Mouse (Mus musculus) midbrain, embryonic 16.5 days (tissue): ENCODE measurements around the gene Slc32a1. TPM values are rescaled to one million over a fixed set of nuclear protein-coding genes. Genes with fewer than 3 reads are reported as not detected.

ENCODE experiments used
- ATAC-seq: fragments of 200-750 bp; cut with Nextera tagmentation; 2 replicates; pipeline ENCODE4 v1.8.0; 2017; ENCODE audit warnings: moderate TSS enrichment
- H3K27ac ChIP-seq: fragments of 300-500 bp; sonication (generic); 2 replicates; pipeline ENCODE4 v1.5.1; 2014; ENCODE audit warnings: mild to moderate bottlenecking, low read length, mixed read lengths
- H3K27me3 ChIP-seq: fragments of 300-500 bp; sonication (generic); 2 replicates; pipeline ENCODE4 v1.6.1; 2014; ENCODE audit warnings: low read depth, low read length, mixed read lengths; ENCODE audit not compliant: control insufficient read depth, insufficient read depth
- H3K36me3 ChIP-seq: fragments of 300-500 bp; sonication (generic); 2 replicates; pipeline ENCODE4 v1.6.1; 2014; ENCODE audit warnings: mild to moderate bottlenecking, low read length, moderate library complexity, mixed read lengths; ENCODE audit not compliant: control insufficient read depth, insufficient read depth
- H3K4me1 ChIP-seq: fragments of 300-500 bp; sonication (generic); 2 replicates; pipeline ENCODE4 v1.6.1; 2014; ENCODE audit warnings: mild to moderate bottlenecking, low read length, mixed read lengths; ENCODE audit not compliant: control insufficient read depth, insufficient read depth
- H3K4me2 ChIP-seq: fragments of 300-500 bp; sonication (generic); 2 replicates; pipeline ENCODE4 v1.6.1; 2014; ENCODE audit warnings: mild to moderate bottlenecking, low read length, mixed read lengths
- H3K4me3 ChIP-seq: fragments of 300-500 bp; sonication (generic); 2 replicates; pipeline ENCODE4 v1.5.1; 2014; ENCODE audit warnings: low read depth, mild to moderate bottlenecking, low read length, moderate library complexity, mixed read lengths
- H3K9ac ChIP-seq: fragments of 300-500 bp; sonication (generic); 2 replicates; pipeline ENCODE4 v1.6.1; 2014; ENCODE audit warnings: low read depth, low read length, mixed read lengths
- H3K9me3 ChIP-seq: fragments of 300-500 bp; sonication (generic); replicated peaks from 2 replicates; pipeline ENCODE4 v1.6.1; 2014; ENCODE audit warnings: mild to moderate bottlenecking, low read length, mixed read lengths; ENCODE audit not compliant: control insufficient read depth, poor library complexity, severe bottlenecking
- WGBS: fragments of 180-500 bp; shearing (Covaris S2); extraction: QIAGEN DNeasy Blood & Tissue Kit; methylation state at CpG from one replicate; pipeline ENCODE4 v1.1.7; 2014; 5-methylcytosine and 5-hydroxymethylcytosine counted together
- polyA plus RNA-seq: library from polyadenylated mRNA; unstranded; fragments of >200 nt; fragmentation: Nextera tagmentation; extraction: Ambion mirVana; gene quantifications from 2 replicates; pipeline ENCODE4 v1.2.1, GENCODE M21; 2015

Gene Slc32a1
- polyA plus RNA-seq, 1 experiment from 2014 or later, result 8.6 TPM

GRCm38 (mm10) chr2:158616296-158616695, 5.7 kb downstream of the Slc32a1 start:
- Histone ChIP-seq H3K27ac (peak overlapping the region; percentile 80), H3K4me3 (peak overlapping the region; percentile 53), H3K4me1 (no peaks in the 10 kb centered on the region; the same call in 1 of the 2 replicates), H3K9me3 (no peaks in the 10 kb centered on the region), H3K36me3 (no peaks in the 10 kb centered on the region), H3K9ac (peak overlapping the region; percentile 56), H3K4me2 (peak overlapping the region; percentile 54), H3K27me3 (peaks cover 20% of the 10 kb centered on the region)
- peak; percentile 72 for ATAC-seq
- WGBS, result 2% methylated on average over 12 of the region's 12 CpGs

DNA sequence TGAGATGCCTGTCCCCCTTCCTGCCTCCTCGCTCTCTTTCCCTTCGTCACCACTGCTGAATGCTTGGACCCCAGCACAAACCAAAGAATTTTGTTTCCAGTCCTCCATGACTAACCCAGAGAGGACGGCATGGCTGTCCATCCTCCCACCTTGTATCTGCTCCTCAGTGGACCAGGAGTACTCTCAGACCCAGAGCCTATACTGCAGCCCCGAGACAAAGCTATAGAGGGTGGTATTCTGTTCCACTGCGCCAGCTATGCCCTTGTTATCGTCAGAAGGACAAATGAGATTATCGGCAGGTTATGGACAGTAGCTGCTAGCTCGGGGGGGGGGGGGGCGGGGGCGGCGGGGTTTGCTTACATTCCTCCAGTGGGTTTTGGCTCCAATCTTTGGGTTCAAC, 6.2 kb downstream of the Slc32a1 start:
- Histone ChIP-seq H3K36me3 (no peaks in the 10 kb centered on the region), H3K4me2 (peak overlapping the region; percentile 54), H3K27ac (peak overlapping the region; percentile 80), H3K9me3 (no peaks in the 10 kb centered on the region), H3K9ac (peak overlapping the region; percentile 37; the same call in 1 of the 2 replicates), H3K27me3 (peaks cover 20% of the 10 kb centered on the region), H3K4me3 (peak overlapping the region; percentile 53), H3K4me1 (no peaks in the 10 kb centered on the region; the same call in 1 of the 2 replicates)
- no peak for ATAC-seq
- 10% methylated on average over 11 of the region's 11 CpGs for WGBS

DNA sequence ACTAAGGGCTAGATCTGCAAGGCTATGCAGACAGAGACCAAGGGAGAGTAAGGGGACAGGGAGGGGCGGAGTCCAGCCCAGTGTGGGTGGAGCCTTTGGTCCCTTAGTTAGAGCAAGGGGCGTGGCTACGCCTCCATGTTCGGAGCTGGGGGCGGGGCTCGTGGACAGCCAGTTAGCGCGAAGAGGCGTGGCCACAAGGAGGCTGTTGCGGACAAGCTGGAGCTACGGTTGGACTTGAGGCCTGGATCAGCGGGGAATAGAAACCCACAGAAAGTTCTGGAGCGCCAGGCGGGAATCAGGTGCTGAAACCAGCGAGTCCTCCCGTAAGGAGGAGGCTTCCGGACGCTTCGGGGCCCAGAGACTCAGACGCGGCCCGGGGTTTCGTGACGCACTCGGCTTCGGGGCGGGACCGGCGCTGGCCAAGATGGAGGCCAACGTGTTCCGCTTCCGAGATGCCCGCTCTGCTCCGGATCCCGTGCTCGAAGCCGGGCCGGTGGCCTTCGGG, 14.2 kb downstream of the Slc32a1 start, which contains the start of gene Actr5:
Actr5 (plus strand) TSS at position 171 of the 505 bp plus-strand sequence.
- Histone ChIP-seq H3K27me3 (peaks cover 1% of the 10 kb centered on the region), H3K36me3 (peaks cover 11% of the 10 kb centered on the region; the same call in 1 of the 2 replicates), H3K4me1 (peaks cover 15% of the 10 kb centered on the region), H3K4me2 (peak within 1 kb of the TSS; percentile 67), H3K4me3 (peak within 1 kb of the TSS; percentile 65), H3K9ac (peak within 1 kb of the TSS; percentile 83), H3K9me3 (no peaks in the 10 kb centered on the region), H3K27ac (peak within 1 kb of the TSS; percentile 88)
- ATAC-seq, result peak; percentile 92
- WGBS, result under 1% methylated on average over 39 of the region's 39 CpGs

DNA sequence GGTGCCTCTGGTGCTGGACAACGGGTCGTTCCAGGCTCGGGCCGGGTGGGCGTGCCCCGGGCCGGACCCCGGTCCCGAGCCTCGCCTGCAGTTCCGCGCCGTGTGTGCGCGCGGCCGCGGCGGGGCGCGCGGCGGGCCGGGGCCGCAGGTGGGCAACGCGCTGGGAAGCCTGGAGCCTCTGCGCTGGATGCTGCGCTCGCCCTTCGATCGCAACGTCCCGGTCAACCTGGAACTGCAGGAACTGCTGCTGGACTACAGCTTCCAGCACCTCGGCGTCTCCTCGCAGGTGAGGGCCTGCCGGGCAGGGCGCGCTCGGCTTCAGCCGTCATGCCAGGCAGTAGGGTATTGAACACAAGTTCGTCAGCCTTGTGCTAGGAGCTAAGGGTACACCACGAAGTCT, 14.7 kb downstream of the Slc32a1 start:
- WGBS, result under 1% methylated on average over 43 of the region's 44 CpGs
- Histone ChIP-seq H3K27ac (peak overlapping the region; percentile 88), H3K36me3 (peaks cover 11% of the 10 kb centered on the region; the same call in 1 of the 2 replicates), H3K4me1 (peaks cover 15% of the 10 kb centered on the region), H3K9me3 (no peaks in the 10 kb centered on the region), H3K27me3 (no peaks in the 10 kb centered on the region; the same call in 1 of the 2 replicates), H3K4me2 (peak overlapping the region; percentile 67), H3K4me3 (peak overlapping the region; percentile 65), H3K9ac (peak overlapping the region; percentile 83)
- peak; percentile 18 for ATAC-seq

GRCm38 (mm10) chr2:158625697-158626096, 15.1 kb downstream of the Slc32a1 start:
- 42% methylated on average over 8 of the region's 8 CpGs for WGBS
- H3K4me3 ChIP-seq, result peak overlapping the region; percentile 65
- no peaks in the 10 kb centered on the region for H3K9me3 ChIP-seq
- H3K27me3 ChIP-seq, result no peaks in the 10 kb centered on the region; the same call in 1 of the 2 replicates
- peak overlapping the region; percentile 83 for H3K9ac ChIP-seq
- peak overlapping the region; percentile 67 for H3K4me2 ChIP-seq
- peaks cover 15% of the 10 kb centered on the region for H3K4me1 ChIP-seq
- peaks cover 14% of the 10 kb centered on the region; the same call in 1 of the 2 replicates for H3K36me3 ChIP-seq
- no peak overlapping the region; the same call in 1 of the 2 replicates for H3K27ac ChIP-seq
- ATAC-seq, result no peak

DNA sequence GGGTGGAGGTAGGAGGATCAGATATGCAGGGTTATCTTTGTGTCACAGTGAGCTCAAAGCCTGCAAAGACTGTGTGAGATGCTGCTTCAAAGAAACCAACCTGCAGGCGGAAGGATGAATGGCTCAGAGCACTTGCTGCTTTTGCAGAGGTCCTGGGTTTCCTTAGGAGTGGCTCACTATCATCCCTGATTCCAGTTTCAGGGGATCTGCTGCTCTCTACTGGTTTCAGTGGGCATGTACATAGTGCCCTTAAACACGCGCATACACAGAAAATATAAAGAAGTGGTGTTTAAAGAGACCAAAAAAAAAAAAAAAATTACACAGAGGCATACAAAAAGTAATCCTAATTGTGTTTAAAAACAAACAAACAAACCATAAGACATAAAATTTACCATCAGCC, 18.3 kb downstream of the Slc32a1 start:
- no peak overlapping the region for H3K4me2 ChIP-seq
- H3K4me1 ChIP-seq, result peaks cover 15% of the 10 kb centered on the region
- no peaks in the 10 kb centered on the region for H3K9me3 ChIP-seq
- 65% methylated on average over 3 of the region's 3 CpGs for WGBS
- H3K36me3 ChIP-seq, result peaks cover 41% of the 10 kb centered on the region
- H3K27ac ChIP-seq, result no peak overlapping the region
- H3K4me3 ChIP-seq, result no peak overlapping the region
- H3K27me3 ChIP-seq, result no peaks in the 10 kb centered on the region
- no peak overlapping the region for H3K9ac ChIP-seq
- no peak for ATAC-seq

GRCm38 (mm10) chr2:158629414-158629813, 18.8 kb downstream of the Slc32a1 start:
- 74% methylated on average over 1 of the region's 1 CpGs for WGBS
- no peaks in the 10 kb centered on the region for H3K27me3 ChIP-seq
- ATAC-seq, result no peak
- H3K36me3 ChIP-seq, result peaks cover 43% of the 10 kb centered on the region
- no peak overlapping the region for H3K4me2 ChIP-seq
- H3K4me3 ChIP-seq, result no peak overlapping the region
- H3K27ac ChIP-seq, result no peak overlapping the region
- peaks cover 15% of the 10 kb centered on the region for H3K4me1 ChIP-seq
- no peaks in the 10 kb centered on the region for H3K9me3 ChIP-seq
- no peak overlapping the region for H3K9ac ChIP-seq

- ATAC-seq, result no peak
- Histone ChIP-seq H3K27me3 (no peaks in the 10 kb centered on the region), H3K4me1 (peaks cover 5% of the 10 kb centered on the region), H3K9me3 (no peaks in the 10 kb centered on the region), H3K9ac (no peak overlapping the region), H3K4me2 (no peak overlapping the region), H3K36me3 (peaks cover 58% of the 10 kb centered on the region), H3K27ac (no peak overlapping the region), H3K4me3 (no peak overlapping the region)
- 74% methylated on average over 5 of the region's 5 CpGs for WGBS
Observed at GRCm38 (mm10) chr2:158631873-158632272, 21.3 kb downstream of the Slc32a1 start.

DNA sequence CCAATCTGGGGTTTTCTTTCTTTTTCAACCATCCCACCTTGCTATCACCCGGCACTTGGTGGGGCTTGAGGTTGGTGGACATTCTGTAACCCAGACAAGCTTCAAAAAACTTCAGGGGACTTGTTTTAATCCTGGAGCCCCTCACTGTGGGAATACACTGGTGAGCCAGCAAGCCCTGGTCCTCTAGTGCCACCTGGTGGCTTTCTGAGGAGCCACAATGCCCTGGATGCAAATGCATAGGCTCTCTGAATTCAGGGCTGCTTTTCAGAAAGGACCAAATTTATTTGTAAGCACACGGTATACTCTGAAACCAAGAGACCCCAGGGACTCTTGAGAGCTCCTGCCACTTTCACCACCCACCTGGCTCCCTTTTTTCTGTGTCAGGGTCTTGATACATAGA, 31.3 kb downstream of the Slc32a1 start:
- Histone ChIP-seq H3K4me2 (no peak overlapping the region), H3K4me1 (no peaks in the 10 kb centered on the region), H3K9ac (no peak overlapping the region), H3K27me3 (no peaks in the 10 kb centered on the region), H3K27ac (no peak overlapping the region), H3K4me3 (no peak overlapping the region), H3K9me3 (no peaks in the 10 kb centered on the region), H3K36me3 (peaks cover 31% of the 10 kb centered on the region)
- 12% methylated on average over 2 of the region's 2 CpGs for WGBS
- no peak for ATAC-seq
